Mouse (Mus musculus) myocyte (in vitro differentiated cells): ENCODE data around the gene Zcchc3. TPM values are rescaled to one million over a fixed set of nuclear protein-coding genes. Genes with fewer than 3 reads are reported as not detected.
A peak's percentile ranks its signal among the peaks of the same experiment; 100 is the strongest.
"Not testable (repeated sequence)": the region's sequence is repeated elsewhere in the genome, so short reads cannot be mapped to it uniquely, and the experiment has no call there.

Source experiments
- H3K27me3 ChIP-seq: one replicate; pipeline ENCODE4 v1.6.1; 2011; ENCODE audit not compliant: control insufficient read depth, insufficient read depth, insufficient read length
- H3K36me3 ChIP-seq: one replicate; pipeline ENCODE4 v1.6.1; 2011; ENCODE audit not compliant: control insufficient read depth, insufficient read depth
- H3K4me2 ChIP-seq: one replicate; pipeline ENCODE4 v1.6.1; 2011; ENCODE audit warnings: low read depth, control low read depth
- H3K4me3 ChIP-seq: one replicate; pipeline ENCODE4 v1.5.1; 2011; ENCODE audit warnings: mild to moderate bottlenecking, control low read depth, moderate library complexity
- H3K79me2 ChIP-seq: one replicate; pipeline ENCODE4 v1.6.1; 2011; ENCODE audit not compliant: control insufficient read depth, insufficient read depth
- H3ac ChIP-seq: one replicate; pipeline ENCODE4 v1.6.1; 2011; ENCODE audit not compliant: control insufficient read depth, insufficient read length
- CEBPB ChIP-seq: IDR thresholded peaks from 2 replicates; pipeline ENCODE4 v1.6.1; 2011; ENCODE audit warnings: mild to moderate bottlenecking, moderate library complexity; ENCODE audit not compliant: poor library complexity, insufficient read depth, severe bottlenecking
- E2F4 ChIP-seq: IDR thresholded peaks from one replicate; pipeline ENCODE4 v1.6.1; 2011; ENCODE audit warnings: mild to moderate bottlenecking, control low read depth, moderate library complexity; ENCODE audit not compliant: insufficient read depth
- MAX ChIP-seq: IDR thresholded peaks from one replicate; pipeline ENCODE4 v1.6.1; 2011; ENCODE audit warnings: low read depth, mild to moderate bottlenecking, control low read depth
- MYOD1 ChIP-seq, 3 experiments: IDR thresholded peaks; one replicate each; pipeline ENCODE4 v1.6.1; 2011; ENCODE audit warnings: control low read depth in 2 of 3, low read depth in 2 of 3, mild to moderate bottlenecking in 2 of 3, moderate library complexity in 1 of 3; ENCODE audit not compliant: insufficient read length in 2 of 3, control insufficient read depth in 1 of 3
- MYOG ChIP-seq, 3 experiments: IDR thresholded peaks; one replicate each; pipeline ENCODE4 v1.6.1; 2011; ENCODE audit warnings: control low read depth in 2 of 3, low read depth in 2 of 3, mild to moderate bottlenecking in 2 of 3; ENCODE audit not compliant: insufficient read length in 2 of 3, control insufficient read depth in 1 of 3, insufficient read depth in 1 of 3
- POLR2A ChIP-seq: IDR thresholded peaks from one replicate; pipeline ENCODE4 v1.6.1; 2011; ENCODE audit warnings: low read depth, mild to moderate bottlenecking, control low read depth, moderate library complexity; ENCODE audit not compliant: insufficient read length
- POLR2AphosphoS2 ChIP-seq: IDR thresholded peaks from one replicate; pipeline ENCODE4 v1.6.1; 2011; ENCODE audit warnings: low read depth, control low read depth; ENCODE audit not compliant: insufficient read length
- REST ChIP-seq: IDR thresholded peaks from one replicate; pipeline ENCODE4 v1.6.1; 2011; ENCODE audit warnings: mild to moderate bottlenecking, control low read depth, moderate library complexity; ENCODE audit not compliant: insufficient read depth, insufficient read length
- SRF ChIP-seq: IDR thresholded peaks from one replicate; pipeline ENCODE4 v1.6.1; 2011; ENCODE audit warnings: low read depth; ENCODE audit not compliant: control insufficient read depth, insufficient read length
- TCF12 ChIP-seq: IDR thresholded peaks from one replicate; pipeline ENCODE4 v1.6.1; 2011; ENCODE audit warnings: mild to moderate bottlenecking, control low read depth; ENCODE audit not compliant: poor library complexity, insufficient read depth, severe bottlenecking
- TCF3 ChIP-seq: IDR thresholded peaks from one replicate; pipeline ENCODE4 v1.6.1; 2011; ENCODE audit warnings: low read depth, control low read depth; ENCODE audit not compliant: insufficient read length
- USF1 ChIP-seq: IDR thresholded peaks from one replicate; pipeline ENCODE4 v1.6.1; 2011; ENCODE audit warnings: low read depth, mild to moderate bottlenecking, control low read depth, moderate library complexity
- polyA plus RNA-seq: library from polyadenylated mRNA; unstranded; fragments of >200 nt; fragmentation: generic; extraction: Trizol; gene quantifications from one replicate; pipeline ENCODE4 v1.2.1, GENCODE M21; 2012; ENCODE audit warnings: missing spikeins

Gene Zcchc3
- polyA plus RNA-seq, 1 experiment = not detected

DNA sequence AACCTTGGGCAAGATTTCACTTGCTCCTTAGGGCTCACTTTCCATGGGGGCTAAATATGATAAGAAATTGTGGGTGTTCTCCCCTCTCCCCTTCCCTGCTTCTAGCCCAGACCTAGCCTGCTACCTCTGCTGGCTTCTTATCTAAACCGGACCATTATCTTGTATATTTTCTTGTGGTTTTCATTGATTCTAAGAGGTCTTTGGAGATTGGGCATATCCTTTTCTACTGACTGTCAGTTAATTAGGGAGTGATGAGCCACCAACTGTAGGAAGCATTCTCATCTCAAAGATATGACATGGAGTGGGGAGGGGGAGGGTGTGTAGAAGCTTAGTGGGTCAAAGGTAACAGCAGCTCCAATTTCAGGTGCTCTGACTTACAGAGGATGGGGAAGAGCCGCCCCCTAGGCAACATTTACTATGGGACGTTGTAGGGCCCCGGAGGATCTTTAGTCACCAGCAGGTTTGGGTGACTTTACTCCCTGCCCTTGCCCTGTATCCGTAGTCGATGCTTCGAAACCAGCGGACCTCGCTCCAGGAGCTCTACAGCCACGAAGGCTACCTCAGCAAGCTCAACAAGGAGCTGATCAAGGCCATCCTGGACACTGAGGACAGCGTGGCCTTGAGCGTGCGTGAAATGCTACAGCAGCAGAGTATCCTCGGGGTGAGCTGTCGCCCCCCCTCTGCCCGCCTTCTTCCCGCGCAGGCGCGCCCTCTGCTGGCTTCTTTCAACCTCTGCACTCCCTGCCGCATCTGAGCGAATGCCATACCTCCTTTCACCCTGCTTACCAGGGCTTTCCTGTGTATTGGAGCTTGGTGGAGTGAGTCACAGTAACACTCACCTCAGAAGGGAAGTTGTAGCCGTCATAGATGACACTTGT, 22.4 kb upstream of the Zcchc3 start:
- no peaks in the 10 kb centered on the region for H3K79me2 ChIP-seq
- H3K4me3 ChIP-seq = no peak overlapping the region
- peak overlapping the region; percentile 53 for H3K4me2 ChIP-seq
- TF ChIP-seq USF1 (no peak), REST (no peak)
- H3ac ChIP-seq = no peak overlapping the region
- H3K27me3 ChIP-seq = peaks cover 21% of the 10 kb centered on the region
- H3K36me3 ChIP-seq = no peaks in the 10 kb centered on the region

DNA sequence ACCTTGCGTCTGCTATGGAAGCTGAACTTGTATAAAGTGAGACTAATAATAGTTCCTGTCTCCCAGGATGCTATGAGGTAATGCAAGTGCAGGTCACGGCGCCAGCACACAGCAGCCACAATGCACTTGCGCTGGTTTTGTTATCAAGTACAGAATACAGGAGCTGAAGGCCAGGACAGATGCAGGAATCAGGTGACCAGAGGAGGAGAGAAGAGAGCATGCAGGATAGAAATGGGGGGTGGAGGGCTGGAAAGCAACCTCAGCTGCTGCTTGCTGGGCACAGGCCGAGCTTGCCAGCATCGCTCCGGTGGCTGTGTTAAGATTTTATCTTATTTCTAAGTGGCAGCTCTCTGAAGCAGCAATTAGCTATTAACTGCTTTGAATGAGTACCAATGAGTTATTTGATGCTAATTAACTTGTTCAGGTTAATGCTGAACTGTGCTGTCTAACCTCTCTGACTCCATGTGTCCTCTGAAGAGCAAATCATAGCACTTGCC, 21.6 kb upstream of the Zcchc3 start:
- Histone ChIP-seq H3ac (no peak overlapping the region), H3K4me3 (no peak overlapping the region), H3K4me2 (no peak overlapping the region), H3K27me3 (peaks cover 17% of the 10 kb centered on the region), H3K79me2 (no peaks in the 10 kb centered on the region), H3K36me3 (no peaks in the 10 kb centered on the region)
- TF ChIP-seq CEBPB = no peak
- no peak for TF ChIP-seq MYOG (IDR thresholded peaks at IDR 0.05; ENCODE audit: control insufficient read depth in 1 of 3, insufficient read depth in 1 of 3, insufficient read length in 2 of 3, low read depth in 2 of 3)
- no peak for TF ChIP-seq USF1
- TF ChIP-seq MAX = no peak
- TF ChIP-seq TCF12 = no peak
- TF ChIP-seq POLR2A = no peak
- TF ChIP-seq TCF3 = no peak
- no peak for TF ChIP-seq SRF
- TF ChIP-seq POLR2AphosphoS2 = no peak
- no peak for TF ChIP-seq E2F4
- TF ChIP-seq REST = no peak
- no peak for TF ChIP-seq MYOD1 (IDR thresholded peaks at IDR 0.05; ENCODE audit: control insufficient read depth in 1 of 3, insufficient read length in 2 of 3, low read depth in 2 of 3)

DNA sequence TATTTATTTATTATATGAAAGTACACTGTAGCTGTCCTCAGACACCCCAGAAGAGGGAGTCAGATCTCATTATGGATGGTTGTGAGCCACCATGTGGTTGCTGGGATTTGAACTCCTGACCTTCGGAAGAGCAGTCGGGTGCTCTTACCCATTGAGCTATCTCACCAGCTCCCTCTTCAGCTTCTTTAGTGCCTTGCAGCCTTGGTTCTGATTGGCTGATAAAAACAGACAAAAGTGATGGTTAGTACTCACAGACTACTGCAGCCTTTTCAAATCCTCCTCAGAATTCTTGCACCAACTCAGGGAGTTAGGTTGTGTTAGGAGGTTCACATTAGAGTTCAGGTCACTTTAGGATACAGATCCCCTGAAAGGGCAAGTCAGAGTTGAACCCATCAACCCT, 13.7 kb upstream of the Zcchc3 start:
- peaks cover 11% of the 10 kb centered on the region for H3K27me3 ChIP-seq
- H3K79me2 ChIP-seq, H3K4me3 ChIP-seq, H3ac ChIP-seq, H3K36me3 ChIP-seq, H3K4me2 ChIP-seq: not testable (repeated sequence)

DNA sequence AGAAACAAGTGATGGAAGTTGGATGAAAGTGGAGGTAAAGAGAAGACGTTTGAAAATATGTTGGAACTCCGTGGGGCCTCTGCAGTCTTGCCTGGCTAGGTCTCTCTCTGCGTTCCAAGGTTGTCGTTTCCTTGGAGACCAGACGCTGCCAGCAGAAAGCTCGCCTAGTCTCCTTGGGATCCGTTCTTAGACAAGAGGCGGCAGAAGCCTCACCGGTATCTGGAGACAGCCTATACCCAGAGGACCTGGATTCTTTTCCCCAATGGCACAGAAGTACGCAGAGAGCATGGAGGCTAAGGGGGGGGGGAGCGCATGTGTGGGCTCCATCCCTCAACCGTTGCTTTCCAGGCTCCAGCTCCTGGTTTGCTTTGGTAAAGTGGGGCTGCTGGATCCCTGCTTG, 12.7 kb upstream of the Zcchc3 start:
- Histone ChIP-seq H3ac (no peak overlapping the region), H3K4me3 (no peak overlapping the region), H3K27me3 (peaks cover 5% of the 10 kb centered on the region), H3K4me2 (no peak overlapping the region), H3K79me2 (no peaks in the 10 kb centered on the region), H3K36me3 (no peaks in the 10 kb centered on the region)
- no peak for TF ChIP-seq MYOD1 (IDR thresholded peaks at IDR 0.05; ENCODE audit: control insufficient read depth in 1 of 3, insufficient read length in 2 of 3, low read depth in 2 of 3)
- TF ChIP-seq SRF = no peak
- TF ChIP-seq POLR2A = no peak
- TF ChIP-seq TCF3 = no peak
- TF ChIP-seq POLR2AphosphoS2 = no peak
- TF ChIP-seq REST = no peak
- no peak for TF ChIP-seq USF1
- TF ChIP-seq TCF12 = no peak
- TF ChIP-seq MYOG (IDR thresholded peaks at IDR 0.05; ENCODE audit: control insufficient read depth in 1 of 3, insufficient read depth in 1 of 3, insufficient read length in 2 of 3, low read depth in 2 of 3) = no peak
- TF ChIP-seq CEBPB = no peak
- TF ChIP-seq MAX = no peak

DNA sequence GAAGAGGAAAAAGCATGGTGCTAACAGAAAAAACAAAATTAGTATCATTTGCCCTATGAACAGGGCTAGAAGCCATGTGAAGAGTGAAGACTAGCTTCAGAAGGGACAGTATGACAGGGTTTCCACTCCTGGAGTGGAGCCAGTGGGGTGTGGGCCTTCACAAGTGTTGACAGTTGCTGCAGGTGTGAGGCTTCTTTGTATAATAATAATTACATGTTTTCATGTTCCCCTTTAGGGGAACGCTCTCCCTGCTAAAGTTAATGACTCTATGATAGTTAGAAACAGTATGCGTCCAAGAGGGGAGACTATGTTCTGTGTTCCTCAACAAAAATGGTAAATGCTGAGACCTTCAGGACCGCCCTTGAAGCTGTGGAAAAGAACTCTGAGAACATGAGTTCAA, 959 bp upstream of the Zcchc3 start:
- no peak overlapping the region for H3K4me3 ChIP-seq
- H3K36me3 ChIP-seq = no peaks in the 10 kb centered on the region
- H3K27me3 ChIP-seq = peaks cover 9% of the 10 kb centered on the region
- no peak overlapping the region for H3ac ChIP-seq
- H3K4me2 ChIP-seq = no peak overlapping the region
- no peaks in the 10 kb centered on the region for H3K79me2 ChIP-seq
- TF ChIP-seq TCF3 (no peak), TCF12 (no peak), USF1 (no peak), POLR2A (no peak), MAX (no peak), MYOD1 (IDR thresholded peaks at IDR 0.05; ENCODE audit: control insufficient read depth in 1 of 3, insufficient read length in 2 of 3, low read depth in 2 of 3) (no peak), E2F4 (no peak), CEBPB (no peak), POLR2AphosphoS2 (no peak), REST (no peak), SRF (no peak), MYOG (IDR thresholded peaks at IDR 0.05; ENCODE audit: control insufficient read depth in 1 of 3, insufficient read depth in 1 of 3, insufficient read length in 2 of 3, low read depth in 2 of 3) (no peak)
